ENCODE assay signal across 8 mouse cellular contexts in the genomic region with DNA sequence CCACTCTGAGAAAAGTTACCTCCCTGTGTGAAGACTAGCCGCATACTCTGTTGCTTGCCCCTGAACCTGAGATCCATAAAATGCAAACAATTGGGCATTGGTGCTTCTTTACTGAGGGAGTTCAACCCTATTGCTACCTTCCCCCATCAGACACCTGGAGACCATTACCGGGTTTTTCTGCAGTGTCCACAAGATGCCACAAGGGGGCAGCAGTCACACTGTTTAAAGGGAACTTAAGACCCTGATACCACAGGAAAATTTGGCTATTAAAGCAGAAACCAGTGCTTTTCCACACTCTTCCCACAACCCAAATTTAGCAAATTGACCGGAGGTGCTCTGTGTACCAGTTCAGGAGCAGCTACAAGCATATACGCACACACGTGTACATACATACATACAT.
A peak's percentile ranks its signal among the peaks of the same experiment; 100 is the strongest.
DNase-seq lines count a peak whose midpoint lies in the region.

No protein-coding gene starts in this region.

- DNase-seq in cerebellum, postnatal 14 days = peak; percentile 76 to 78
- no peak for DNase-seq in cerebellum, adult 9-11 months
- peak; percentile 64 for DNase-seq in left cerebral cortex, postnatal 4 days
- no peak for DNase-seq in left cerebral cortex, adult 8-10 months (ENCODE audit: low spot score in 2 of 2)
- peak; percentile 12 for DNase-seq in adrenal gland, adult 2 months
- peak; percentile 20 for DNase-seq in kidney, adult 9 months
- DNase-seq in mesoderm, embryonic 11.5 days (ENCODE audit: low read depth, low spot score) = peak; percentile 72
- no peak for DNase-seq in T-cell, adult 2 months (ENCODE audit: low spot score)

- intact Hi-C loops in left cerebral cortex, postnatal 4 days (cut with DNase I) = loop anchor here (2.0 to 10.0 kb wide), 2 partner anchors 212 to 452 kb away; no protein-coding TSS in a partner anchor

Comparison
In these comparisons a context has a peak if more than half of its experiments do, and no peak if none do; other contexts are left out.
1. DNase-seq: peak in cerebellum, postnatal 14 days (2 of 2), left cerebral cortex, postnatal 4 days (single experiment), adrenal gland, adult 2 months (single experiment), kidney, adult 9 months (single experiment) and mesoderm, embryonic 11.5 days (single experiment); none in cerebellum, adult 9-11 months (single experiment), left cerebral cortex, adult 8-10 months (0 of 2) and T-cell, adult 2 months (single experiment).